Mouse (Mus musculus) cerebellum, adult 2 months (tissue): ENCODE data around the gene Zfp692.

Experiments
- CTCF ChIP-seq: fragments of 200-500 bp; IDR thresholded peaks from 2 replicates; pipeline ENCODE4 v1.5.1; 2011; ENCODE audit warnings: low read depth, mild to moderate bottlenecking, control low read depth, low read length, moderate library complexity, borderline replicate concordance; ENCODE audit not compliant: insufficient read depth
- POLR2A ChIP-seq: fragments of 200-500 bp; IDR thresholded peaks from 2 replicates; pipeline ENCODE4 v1.6.1; 2011; ENCODE audit warnings: low read length, control low read depth, borderline replicate concordance; ENCODE audit not compliant: insufficient read depth

GRCm38 (mm10) chr11:58354927-58355326, 48.1 kb downstream of the Zfp692 start:
- TF ChIP-seq CTCF: no peak
- TF ChIP-seq POLR2A: no peak
